Mouse (Mus musculus) liver, embryonic 16.5 days (tissue): ENCODE results near the gene Nemp2. TPM values are rescaled to one million over a fixed set of nuclear protein-coding genes. Genes with fewer than 3 reads are reported as not detected.

ENCODE experiments used
- ATAC-seq: fragments of 200-750 bp; cut with Nextera tagmentation; 2 replicates; pipeline ENCODE4 v1.8.0; 2017; ENCODE audit warnings: low read depth, mild to moderate bottlenecking, moderate number of reproducible peaks, moderate library complexity
- H3K27ac ChIP-seq: fragments of 300-500 bp; sonication (generic); 2 replicates; pipeline ENCODE4 v1.5.1; 2014; ENCODE audit warnings: mild to moderate bottlenecking, low read length
- H3K27me3 ChIP-seq: fragments of 300-500 bp; sonication (generic); 2 replicates; pipeline ENCODE4 v1.6.1; 2014; ENCODE audit warnings: low read depth, low read length, mixed read lengths; ENCODE audit not compliant: control insufficient read depth, insufficient read depth
- H3K36me3 ChIP-seq: fragments of 300-500 bp; sonication (generic); 2 replicates; pipeline ENCODE4 v1.6.1; 2014; ENCODE audit warnings: mild to moderate bottlenecking; ENCODE audit not compliant: control insufficient read depth, insufficient read depth
- H3K4me1 ChIP-seq: fragments of 300-500 bp; sonication (generic); 2 replicates; pipeline ENCODE4 v1.6.1; 2014; ENCODE audit warnings: low read depth, low read length, mixed read lengths; ENCODE audit not compliant: control insufficient read depth
- H3K4me2 ChIP-seq: fragments of 300-500 bp; sonication (generic); 2 replicates; pipeline ENCODE4 v1.6.1; 2014; ENCODE audit warnings: low read depth, low read length, mixed read lengths
- H3K4me3 ChIP-seq: fragments of 300-500 bp; sonication (generic); 2 replicates; pipeline ENCODE4 v1.5.1; 2014; ENCODE audit warnings: low read depth, mild to moderate bottlenecking, low read length
- H3K9ac ChIP-seq: fragments of 300-500 bp; sonication (generic); 2 replicates; pipeline ENCODE4 v1.6.1; 2014; ENCODE audit warnings: low read depth, low read length
- H3K9me3 ChIP-seq: fragments of 300-500 bp; sonication (generic); replicated peaks from 2 replicates; pipeline ENCODE4 v1.6.1; 2016; ENCODE audit warnings: low read length; ENCODE audit not compliant: control insufficient read depth
- WGBS: fragments of 180-500 bp; shearing (Covaris S2); extraction: QIAGEN DNeasy Blood & Tissue Kit; methylation state at CpG from one replicate; pipeline ENCODE4 v1.1.7; 2014; ENCODE audit not compliant: insufficient replicate concordance; 5-methylcytosine and 5-hydroxymethylcytosine counted together
- polyA plus RNA-seq: library from polyadenylated mRNA; unstranded; fragments of >200 nt; fragmentation: Nextera tagmentation; extraction: Ambion mirVana; gene quantifications from 2 replicates; pipeline ENCODE4 v1.2.1, GENCODE M21; 2015

The Nemp2 gene
- polyA plus RNA-seq = 1.3 and 1.5 TPM in 2 replicates

- WGBS = 0% methylated on average over 40 of the region's 44 CpGs
- Histone ChIP-seq H3K9me3 (no peaks in the 10 kb centered on the region), H3K27me3 (no peaks in the 10 kb centered on the region), H3K36me3 (no peaks in the 10 kb centered on the region), H3K9ac (peak within 1 kb of the TSS; percentile 77), H3K4me2 (peak within 1 kb of the TSS; percentile 65), H3K4me1 (peaks cover 7% of the 10 kb centered on the region), H3K27ac (peak within 1 kb of the TSS; percentile 67), H3K4me3 (peak within 1 kb of the TSS; percentile 95)
- peak; percentile 92 for ATAC-seq
These were observed at the start of gene Nemp2 for GRCm38 (mm10) chr1:52630248-52630936. Nemp2 (plus strand) TSS chr1:52630703.

- Histone ChIP-seq H3K4me2 (no peak overlapping the region), H3K4me3 (no peak overlapping the region), H3K36me3 (no peaks in the 10 kb centered on the region), H3K27ac (no peak overlapping the region), H3K9ac (no peak overlapping the region), H3K9me3 (no peaks in the 10 kb centered on the region), H3K27me3 (no peaks in the 10 kb centered on the region), H3K4me1 (no peaks in the 10 kb centered on the region; the same call in 1 of the 2 replicates)
- WGBS = 47% methylated on average over 3 of the region's 6 CpGs
- ATAC-seq = no peak
These were observed 48.8 kb upstream of the Nemp2 start for GRCm38 (mm10) chr1:52581744-52582143.

GRCm38 (mm10) chr1:52582866-52583265 lies 47.6 kb upstream of the Nemp2 start:
- 75% methylated on average over 1 of the region's 1 CpGs for WGBS
- no peak overlapping the region for H3K27ac ChIP-seq
- no peak overlapping the region for H3K9ac ChIP-seq
- H3K4me3 ChIP-seq = no peak overlapping the region
- no peak overlapping the region for H3K4me2 ChIP-seq
- no peak for ATAC-seq
- H3K9me3 ChIP-seq = no peaks in the 10 kb centered on the region
- H3K27me3 ChIP-seq = no peaks in the 10 kb centered on the region
- H3K36me3 ChIP-seq = no peaks in the 10 kb centered on the region
- H3K4me1 ChIP-seq = no peaks in the 10 kb centered on the region; the same call in 1 of the 2 replicates

GRCm38 (mm10) chr1:52596982-52597646 lies 33.4 kb upstream of the Nemp2 start:
- no peaks in the 10 kb centered on the region for H3K27me3 ChIP-seq
- H3K9me3 ChIP-seq = no peaks in the 10 kb centered on the region
- no peaks in the 10 kb centered on the region for H3K4me1 ChIP-seq
- H3K36me3 ChIP-seq = no peaks in the 10 kb centered on the region
- no peak overlapping the region for H3K4me3 ChIP-seq
- no peak for ATAC-seq
- WGBS = 56% methylated on average over 11 of the region's 11 CpGs
- no peak overlapping the region for H3K4me2 ChIP-seq
- no peak overlapping the region for H3K9ac ChIP-seq
- no peak overlapping the region for H3K27ac ChIP-seq

DNA sequence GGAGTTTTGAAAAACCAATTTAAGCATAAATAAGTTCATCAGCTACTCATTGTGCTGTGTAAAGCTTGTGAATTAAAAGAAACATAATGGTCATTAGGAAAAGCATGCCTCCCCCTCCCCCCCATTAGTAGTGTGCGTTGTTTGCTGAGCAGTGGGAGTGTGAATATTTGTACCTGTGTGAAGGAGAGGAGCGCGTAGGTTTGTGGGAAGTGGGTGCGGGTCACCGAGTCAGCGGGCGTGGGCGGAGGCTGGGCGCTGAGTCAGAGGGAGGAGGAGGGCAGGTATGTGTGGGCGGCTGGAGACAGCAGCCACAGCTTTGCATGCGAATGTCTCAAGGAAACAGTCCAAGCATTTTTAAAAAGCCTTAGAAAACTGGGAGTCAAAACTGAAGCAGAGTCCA lies 32.7 kb upstream of the Nemp2 start:
- no peaks in the 10 kb centered on the region for H3K4me1 ChIP-seq
- H3K9me3 ChIP-seq = no peaks in the 10 kb centered on the region
- no peaks in the 10 kb centered on the region for H3K36me3 ChIP-seq
- H3K27me3 ChIP-seq = no peaks in the 10 kb centered on the region
- no peak overlapping the region for H3K27ac ChIP-seq
- no peak for ATAC-seq
- peak overlapping the region; percentile 7; the same call in 1 of the 2 replicates for H3K4me2 ChIP-seq
- H3K9ac ChIP-seq = no peak overlapping the region
- WGBS = 37% methylated on average over 11 of the region's 11 CpGs
- no peak overlapping the region for H3K4me3 ChIP-seq

- no peak overlapping the region for H3K27ac ChIP-seq
- H3K4me3 ChIP-seq = no peak overlapping the region
- H3K9ac ChIP-seq = no peak overlapping the region
- H3K4me2 ChIP-seq = no peak overlapping the region
- 64% methylated on average over 4 of the region's 4 CpGs for WGBS
- no peaks in the 10 kb centered on the region for H3K9me3 ChIP-seq
- no peaks in the 10 kb centered on the region for H3K36me3 ChIP-seq
- H3K27me3 ChIP-seq = no peaks in the 10 kb centered on the region
- H3K4me1 ChIP-seq = no peaks in the 10 kb centered on the region
- ATAC-seq = no peak
These were observed 32.1 kb upstream of the Nemp2 start for GRCm38 (mm10) chr1:52598361-52598760.

- H3K4me3 ChIP-seq = no peak overlapping the region
- no peaks in the 10 kb centered on the region for H3K4me1 ChIP-seq
- H3K9me3 ChIP-seq = no peaks in the 10 kb centered on the region
- H3K4me2 ChIP-seq = no peak overlapping the region
- H3K9ac ChIP-seq = no peak overlapping the region
- no peaks in the 10 kb centered on the region for H3K27me3 ChIP-seq
- ATAC-seq = no peak
- H3K27ac ChIP-seq = no peak overlapping the region
- 46% methylated on average over 3 of the region's 3 CpGs for WGBS
- H3K36me3 ChIP-seq = no peaks in the 10 kb centered on the region
These were observed 29.0 kb upstream of the Nemp2 start for GRCm38 (mm10) chr1:52601496-52601895.

- Histone ChIP-seq H3K36me3 (no peaks in the 10 kb centered on the region), H3K9me3 (no peaks in the 10 kb centered on the region), H3K4me2 (no peak overlapping the region), H3K27me3 (no peaks in the 10 kb centered on the region), H3K4me1 (no peaks in the 10 kb centered on the region), H3K4me3 (no peak overlapping the region), H3K9ac (no peak overlapping the region), H3K27ac (no peak overlapping the region)
- ATAC-seq = no peak
- WGBS = 28% methylated on average over 1 of the region's 1 CpGs
These were observed 22.8 kb upstream of the Nemp2 start for GRCm38 (mm10) chr1:52607700-52608099.

DNA sequence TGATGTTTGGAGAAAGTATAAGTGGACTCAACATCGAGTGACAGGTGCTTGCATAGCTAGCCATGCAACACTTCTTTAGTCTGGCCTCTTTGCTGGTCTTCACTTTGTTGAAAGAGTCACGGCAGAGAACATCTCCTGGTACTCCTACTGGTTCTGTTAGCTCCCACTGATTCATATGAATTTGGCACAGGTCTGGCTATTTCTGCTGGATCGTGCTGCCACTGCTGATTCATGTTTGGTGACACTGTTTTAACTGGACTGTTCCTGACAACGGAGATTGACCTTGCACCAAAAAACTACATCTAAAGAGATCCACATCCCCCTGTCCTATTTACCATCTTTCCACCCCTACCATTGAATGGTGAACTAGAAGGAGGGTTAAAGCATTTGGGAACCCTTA lies 22.0 kb upstream of the Nemp2 start:
- no peak overlapping the region for H3K27ac ChIP-seq
- no peak overlapping the region for H3K4me3 ChIP-seq
- no peak overlapping the region for H3K9ac ChIP-seq
- ATAC-seq = no peak
- H3K4me1 ChIP-seq = no peaks in the 10 kb centered on the region
- no peaks in the 10 kb centered on the region for H3K27me3 ChIP-seq
- 56% methylated on average over 4 of the region's 4 CpGs for WGBS
- no peak overlapping the region for H3K4me2 ChIP-seq
- H3K36me3 ChIP-seq = no peaks in the 10 kb centered on the region
- H3K9me3 ChIP-seq = no peaks in the 10 kb centered on the region
